Mouse (Mus musculus) brown adipose tissue, adult 24 weeks (tissue): ENCODE data around the gene Commd3. TPM values are rescaled to one million over a fixed set of nuclear protein-coding genes. Genes with fewer than 3 reads are reported as not detected.

Source experiments
- H3K27ac ChIP-seq: fragments of 200-500 bp; replicated peaks from 2 replicates; pipeline ENCODE4 v1.5.1; 2012; ENCODE audit warnings: low read depth, mild to moderate bottlenecking, low read length
- H3K4me1 ChIP-seq: fragments of 200-500 bp; 2 replicates; pipeline ENCODE4 v1.6.1; 2012; ENCODE audit warnings: low read length, mixed read lengths; ENCODE audit not compliant: control insufficient read depth, insufficient read depth, insufficient read length
- H3K4me3 ChIP-seq: fragments of 200-500 bp; 2 replicates; pipeline ENCODE4 v1.5.1; 2012; ENCODE audit warnings: low read depth, mild to moderate bottlenecking, low read length, moderate library complexity; ENCODE audit not compliant: insufficient read depth
- polyA plus RNA-seq: library from polyadenylated mRNA; stranded (reverse); fragments of >200 nt; gene quantifications from 2 replicates; pipeline ENCODE4 v1.2.4, GENCODE M21; 2012; ENCODE audit not compliant: missing spikeins, insufficient read depth, insufficient read length

The Commd3 gene
- polyA plus RNA-seq, 1 experiment = 268 TPM

DNA sequence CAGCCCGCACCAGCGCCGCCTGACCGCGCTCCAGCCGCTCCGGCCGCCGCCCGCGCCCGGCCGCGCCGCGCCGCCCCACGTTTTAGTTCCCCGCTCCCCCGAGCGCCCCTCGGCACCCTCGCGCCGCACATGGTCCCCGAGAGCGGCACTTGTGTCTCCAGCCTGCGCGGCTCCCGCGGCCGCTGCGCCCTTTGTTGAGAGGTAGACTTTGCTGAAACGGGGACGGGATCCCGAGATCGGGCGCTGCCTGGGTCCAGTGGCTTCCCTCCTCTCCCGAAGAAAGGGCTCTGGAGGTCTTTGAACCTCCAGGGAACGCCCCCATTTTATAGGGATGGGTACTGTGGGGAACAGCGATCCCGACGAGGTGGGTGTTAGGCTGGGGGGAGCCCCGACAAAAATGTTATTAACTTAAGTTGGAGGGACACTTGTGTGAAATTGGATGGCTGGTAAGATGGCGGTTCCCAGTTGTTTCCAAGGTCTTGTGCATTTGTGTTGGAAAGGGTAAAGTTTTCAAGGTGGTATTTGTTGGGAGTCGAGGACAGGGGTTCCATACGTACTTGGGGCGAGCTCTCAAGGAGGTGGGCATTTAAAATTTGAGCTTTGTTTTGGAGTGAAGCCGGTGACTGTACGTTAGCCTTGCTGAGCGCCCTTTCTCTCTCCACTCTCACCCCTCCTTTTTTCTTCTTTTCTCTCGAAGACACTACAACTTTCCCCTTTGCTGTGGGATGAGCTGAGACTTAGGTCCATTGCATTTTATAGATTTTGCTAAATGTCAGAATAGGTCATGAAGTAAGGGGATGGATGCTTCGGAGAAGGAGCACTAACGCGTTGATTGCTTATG lies 5.7 kb downstream of the Commd3 start:
- Histone ChIP-seq H3K4me3 (peak overlapping the region; percentile 99), H3K27ac (no peak overlapping the region)

DNA sequence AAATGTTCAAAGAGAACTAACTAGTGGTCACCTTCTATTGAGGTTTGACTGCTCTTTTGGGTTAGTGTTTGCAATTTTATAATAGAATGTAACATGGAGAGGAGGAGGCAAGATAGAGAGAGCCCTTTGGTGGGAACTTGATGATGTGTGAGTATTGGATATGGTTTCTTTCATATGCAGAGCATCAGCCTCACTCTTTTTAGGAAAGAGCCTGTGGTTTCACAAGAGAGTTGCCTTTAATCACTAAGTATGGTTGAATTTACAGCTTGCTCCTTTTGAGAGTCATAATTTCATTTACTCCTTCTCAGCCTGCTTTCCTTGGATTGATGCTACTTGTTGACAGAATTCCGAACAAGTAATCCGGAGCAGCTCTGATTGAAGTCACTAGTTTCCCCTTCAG lies 7.5 kb downstream of the Commd3 start:
- peaks cover 6% of the 10 kb centered on the region; the same call in 1 of the 2 replicates for H3K4me1 ChIP-seq
- H3K4me3 ChIP-seq = no peak overlapping the region
- no peak overlapping the region for H3K27ac ChIP-seq

More for the DNA sequence above, 5.7 kb downstream of the Commd3 start:
- H3K4me1 ChIP-seq = peaks cover 8% of the 10 kb centered on the region

DNA sequence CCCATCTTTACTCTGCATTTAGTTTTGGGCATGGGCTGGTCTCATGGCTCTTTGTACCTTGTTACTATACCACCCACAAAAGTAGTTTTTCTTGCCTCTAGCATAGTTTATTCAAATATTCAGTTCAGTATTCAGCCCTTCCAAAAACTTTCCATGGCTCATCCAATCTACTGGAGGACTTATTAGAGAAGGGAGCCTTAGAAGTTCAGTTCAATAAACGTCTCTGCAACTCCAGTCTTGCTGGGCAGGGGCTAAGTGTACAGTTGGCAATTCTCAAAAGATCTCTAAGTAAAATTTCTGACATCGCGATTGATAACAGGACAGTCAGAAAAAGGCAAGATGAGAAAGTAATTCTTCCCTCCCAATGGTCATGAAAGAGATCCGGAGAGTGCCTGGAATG lies 8.3 kb downstream of the Commd3 start:
- H3K4me1 ChIP-seq = peaks cover 6% of the 10 kb centered on the region; the same call in 1 of the 2 replicates
- peak overlapping the region; percentile 28; the same call in 1 of the 2 replicates for H3K4me3 ChIP-seq
- H3K27ac ChIP-seq = no peak overlapping the region

DNA sequence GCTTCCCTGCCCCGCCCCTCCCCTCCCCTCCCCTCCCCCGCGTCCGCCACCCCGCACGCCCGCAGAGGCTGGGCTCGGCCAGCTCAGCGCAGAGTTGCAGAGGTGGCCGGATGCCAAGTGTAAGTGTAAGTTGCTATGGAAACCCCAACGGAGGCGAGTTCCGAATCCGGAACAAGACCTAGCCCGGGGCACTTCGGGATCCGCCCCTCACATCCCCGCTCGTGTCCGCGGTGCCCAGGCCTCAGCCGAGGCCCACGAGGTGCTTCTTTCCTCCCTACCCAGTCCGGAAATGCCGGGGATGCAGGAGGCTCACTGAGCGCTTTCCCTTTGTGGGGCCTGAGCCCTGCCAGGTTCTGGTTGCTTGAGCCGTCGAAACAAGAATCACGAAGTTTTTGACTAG lies 8.8 kb downstream of the Commd3 start:
- no peak overlapping the region for H3K27ac ChIP-seq
- peaks cover 4% of the 10 kb centered on the region; the same call in 1 of the 2 replicates for H3K4me1 ChIP-seq
- H3K4me3 ChIP-seq = peak overlapping the region; percentile 37

DNA sequence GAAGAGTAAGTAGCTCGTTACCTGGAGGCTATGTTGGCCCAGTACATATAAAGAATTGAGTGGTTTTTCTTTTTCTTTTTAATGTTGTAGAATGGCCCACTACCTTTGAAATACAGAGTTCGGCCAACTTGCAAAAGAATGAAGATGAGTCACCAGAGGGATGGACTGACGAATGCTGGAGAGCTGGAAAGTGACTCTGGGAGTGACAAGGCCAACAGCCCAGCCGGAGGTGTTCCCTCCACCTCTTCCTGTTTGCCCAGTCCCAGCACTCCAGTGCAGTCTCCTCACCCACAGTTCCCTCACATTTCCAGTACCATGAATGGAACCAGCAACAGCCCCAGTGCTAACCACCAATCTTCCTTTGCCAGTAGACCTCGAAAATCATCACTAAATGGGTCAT lies 11.9 kb downstream of the Commd3 start:
- H3K4me1 ChIP-seq = no peaks in the 10 kb centered on the region
- H3K27ac ChIP-seq = no peak overlapping the region
- no peak overlapping the region for H3K4me3 ChIP-seq

DNA sequence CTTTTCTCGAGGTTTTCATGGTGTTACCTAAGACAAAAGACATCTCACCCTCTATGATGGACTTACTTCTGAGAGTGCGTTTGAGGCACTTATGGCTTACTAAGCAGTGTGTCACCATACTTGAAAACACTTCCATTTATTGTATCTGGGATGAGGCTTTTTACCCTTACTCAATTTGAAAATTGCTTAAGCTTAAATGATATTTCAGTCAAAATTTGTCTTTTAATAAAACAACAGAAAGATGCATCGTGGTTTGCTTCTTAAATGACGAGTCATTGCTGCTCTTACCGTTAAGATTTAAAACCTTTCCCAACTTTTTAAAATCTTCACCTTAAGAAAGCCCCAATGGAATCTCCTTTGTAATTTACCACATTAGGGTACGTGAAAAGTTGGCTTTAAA lies 14.2 kb downstream of the Commd3 start:
- no peak overlapping the region for H3K4me3 ChIP-seq
- H3K4me1 ChIP-seq = no peaks in the 10 kb centered on the region
- H3K27ac ChIP-seq = no peak overlapping the region

- no peak overlapping the region for H3K27ac ChIP-seq
- no peaks in the 10 kb centered on the region for H3K4me1 ChIP-seq
- no peak overlapping the region for H3K4me3 ChIP-seq
These were observed 14.8 kb downstream of the Commd3 start for GRCm38 (mm10) chr2:18686826-18687519.

GRCm38 (mm10) chr2:18687671-18688170 lies 15.5 kb downstream of the Commd3 start:
- Histone ChIP-seq H3K27ac (no peak overlapping the region), H3K4me1 (no peaks in the 10 kb centered on the region), H3K4me3 (no peak overlapping the region)

DNA sequence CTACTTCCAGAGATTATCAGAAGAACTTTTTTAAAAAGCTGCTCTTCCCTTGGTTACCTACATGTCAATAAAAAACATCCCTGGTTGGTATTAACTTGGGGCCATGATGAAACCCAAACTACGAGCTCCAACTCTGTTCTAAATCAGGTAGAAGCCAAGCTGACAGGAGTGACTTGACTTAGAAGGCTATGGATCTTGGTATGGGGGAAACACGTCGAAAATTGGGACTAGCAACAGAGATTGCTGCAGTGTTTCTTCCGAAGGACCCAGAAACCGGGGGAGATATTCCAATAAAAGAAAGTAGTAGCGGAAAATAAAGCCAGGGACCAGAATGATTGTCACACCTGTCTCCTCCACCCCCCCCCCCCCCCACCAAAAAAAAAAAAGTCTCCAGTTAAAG lies 16.1 kb downstream of the Commd3 start:
- Histone ChIP-seq H3K4me1 (no peaks in the 10 kb centered on the region), H3K4me3 (peak overlapping the region; percentile 56), H3K27ac (no peak overlapping the region)

GRCm38 (mm10) chr2:18688708-18689063 lies 16.5 kb downstream of the Commd3 start:
- H3K27ac ChIP-seq = no peak overlapping the region
- H3K4me3 ChIP-seq = peak overlapping the region; percentile 56
- H3K4me1 ChIP-seq = no peaks in the 10 kb centered on the region

- H3K27ac ChIP-seq = no peak overlapping the region
- no peaks in the 10 kb centered on the region for H3K4me1 ChIP-seq
- H3K4me3 ChIP-seq = peak overlapping the region; percentile 56
These were observed 17.1 kb downstream of the Commd3 start for GRCm38 (mm10) chr2:18689064-18689921.

GRCm38 (mm10) chr2:18690055-18690691 lies 18.0 kb downstream of the Commd3 start:
- H3K4me1 ChIP-seq = no peaks in the 10 kb centered on the region
- H3K27ac ChIP-seq = no peak overlapping the region
- H3K4me3 ChIP-seq = peak overlapping the region; percentile 56

GRCm38 (mm10) chr2:18690756-18691155 lies 18.6 kb downstream of the Commd3 start:
- Histone ChIP-seq H3K4me1 (no peaks in the 10 kb centered on the region), H3K4me3 (no peak overlapping the region), H3K27ac (no peak overlapping the region)

- Histone ChIP-seq H3K4me3 (no peak overlapping the region), H3K27ac (no peak overlapping the region), H3K4me1 (no peaks in the 10 kb centered on the region)
These were observed 19.8 kb downstream of the Commd3 start for GRCm38 (mm10) chr2:18692031-18692430.
